Mouse (Mus musculus) heart, embryonic 12.5 days (tissue): ENCODE measurements around the gene Nr1i3. TPM values are rescaled to one million over a fixed set of nuclear protein-coding genes. Genes with fewer than 3 reads are reported as not detected.
A peak's percentile ranks its signal among the peaks of the same experiment; 100 is the strongest.

Source experiments
- ATAC-seq: fragments of 200-750 bp; cut with Nextera tagmentation; 2 replicates; pipeline ENCODE4 v1.8.0; 2017; ENCODE audit warnings: moderate TSS enrichment, moderate library complexity; ENCODE audit not compliant: insufficient number of reproducible peaks, low FRiP score
- H3K27ac ChIP-seq: fragments of 300-500 bp; sonication (generic); 2 replicates; pipeline ENCODE4 v1.5.1; 2016; ENCODE audit warnings: mild to moderate bottlenecking, moderate library complexity; ENCODE audit not compliant: poor library complexity, severe bottlenecking
- H3K27me3 ChIP-seq: fragments of 300-500 bp; sonication (generic); replicated peaks from 2 replicates; pipeline ENCODE4 v1.6.1; 2016; ENCODE audit warnings: mild to moderate bottlenecking, moderate library complexity
- H3K36me3 ChIP-seq: fragments of 300-500 bp; sonication (generic); 2 replicates; pipeline ENCODE4 v1.6.1; 2016; ENCODE audit warnings: mild to moderate bottlenecking, moderate library complexity
- H3K4me1 ChIP-seq: fragments of 300-500 bp; sonication (generic); replicated peaks from 2 replicates; pipeline ENCODE4 v1.6.1; 2016; ENCODE audit warnings: mild to moderate bottlenecking
- H3K4me2 ChIP-seq: fragments of 300-500 bp; sonication (generic); 2 replicates; pipeline ENCODE4 v1.6.1; 2016; ENCODE audit warnings: mild to moderate bottlenecking, moderate library complexity
- H3K4me3 ChIP-seq: fragments of 300-500 bp; sonication (generic); 2 replicates; pipeline ENCODE4 v1.5.1; 2016; ENCODE audit warnings: mild to moderate bottlenecking
- H3K9ac ChIP-seq: fragments of 300-500 bp; sonication (generic); 2 replicates; pipeline ENCODE4 v1.6.1; 2016; ENCODE audit warnings: mild to moderate bottlenecking, moderate library complexity
- H3K9me3 ChIP-seq: fragments of 300-500 bp; sonication (generic); replicated peaks from 2 replicates; pipeline ENCODE4 v1.6.1; 2016; ENCODE audit warnings: mild to moderate bottlenecking, moderate library complexity
- WGBS: fragments of 180-500 bp; shearing (Covaris S2); methylation state at CpG from one replicate; pipeline ENCODE4 v1.1.7; 2016; 5-methylcytosine and 5-hydroxymethylcytosine counted together
- polyA plus RNA-seq: library from polyadenylated mRNA; unstranded; fragments of >200 nt; fragmentation: Nextera tagmentation; extraction: Ambion mirVana; gene quantifications from 2 replicates; pipeline ENCODE4 v1.2.1, GENCODE M21; 2016

The Nr1i3 gene
- polyA plus RNA-seq, result 0.19 and 0.22 TPM in 2 replicates

GRCm38 (mm10) chr1:171213801-171214496 is at the start of gene Nr1i3:
Gene Nr1i3 (plus strand): TSS chr1:171213970.
- WGBS, result 70% methylated on average over 10 of the region's 10 CpGs
- H3K27me3 ChIP-seq, result no peaks in the 10 kb centered on the region
- H3K4me2 ChIP-seq, result no peak within 1 kb of the TSS
- H3K9ac ChIP-seq, result no peak within 1 kb of the TSS
- ATAC-seq, result no peak
- no peak within 1 kb of the TSS for H3K4me3 ChIP-seq
- H3K9me3 ChIP-seq, result no peaks in the 10 kb centered on the region
- peaks cover 7% of the 10 kb centered on the region for H3K36me3 ChIP-seq
- 0 out of 2 replicates have a peak, but pooled peaks cover 7% of the 10 kb centered on the region for H3K4me1 ChIP-seq
- no peak within 1 kb of the TSS for H3K27ac ChIP-seq

GRCm38 (mm10) chr1:171164258-171164657 is 49.5 kb upstream of the Nr1i3 start:
- Histone ChIP-seq H3K27me3 (peaks cover 16% of the 10 kb centered on the region), H3K4me3 (no peak overlapping the region), H3K4me1 (peaks cover 15% of the 10 kb centered on the region; the same call in 1 of the 2 replicates), H3K4me2 (no peak overlapping the region; the same call in 1 of the 2 replicates), H3K36me3 (no peaks in the 10 kb centered on the region), H3K9ac (no peak overlapping the region), H3K9me3 (no peaks in the 10 kb centered on the region), H3K27ac (no peak overlapping the region)
- 20% methylated on average over 3 of the region's 3 CpGs for WGBS
- ATAC-seq, result no peak

GRCm38 (mm10) chr1:171165629-171166345 is 48.0 kb upstream of the Nr1i3 start:
- H3K4me2 ChIP-seq, result no peak overlapping the region
- peaks cover 4% of the 10 kb centered on the region; the same call in 1 of the 2 replicates for H3K27me3 ChIP-seq
- H3K27ac ChIP-seq, result no peak overlapping the region
- no peak overlapping the region for H3K4me3 ChIP-seq
- H3K9ac ChIP-seq, result no peak overlapping the region
- no peak for ATAC-seq
- no peaks in the 10 kb centered on the region for H3K9me3 ChIP-seq
- 56% methylated on average over 5 of the region's 5 CpGs for WGBS
- H3K36me3 ChIP-seq, result no peaks in the 10 kb centered on the region
- peaks cover 5% of the 10 kb centered on the region for H3K4me1 ChIP-seq

- no peak overlapping the region for H3K4me2 ChIP-seq
- 79% methylated on average over 12 of the region's 12 CpGs for WGBS
- H3K4me1 ChIP-seq, result peaks cover 16% of the 10 kb centered on the region
- ATAC-seq, result no peak
- no peaks in the 10 kb centered on the region for H3K27me3 ChIP-seq
- H3K4me3 ChIP-seq, result no peak overlapping the region
- no peak overlapping the region for H3K9ac ChIP-seq
- H3K9me3 ChIP-seq, result no peaks in the 10 kb centered on the region
- H3K36me3 ChIP-seq, result peaks cover 2% of the 10 kb centered on the region; the same call in 1 of the 2 replicates
- no peak overlapping the region for H3K27ac ChIP-seq
These were observed 44.9 kb upstream of the Nr1i3 start for GRCm38 (mm10) chr1:171168906-171169305.

- Histone ChIP-seq H3K27ac (no peak overlapping the region), H3K9ac (no peak overlapping the region), H3K27me3 (no peaks in the 10 kb centered on the region), H3K36me3 (peaks cover 3% of the 10 kb centered on the region; the same call in 1 of the 2 replicates), H3K4me2 (no peak overlapping the region), H3K4me3 (no peak overlapping the region), H3K4me1 (peaks cover 25% of the 10 kb centered on the region), H3K9me3 (no peaks in the 10 kb centered on the region)
- WGBS, result 40% methylated on average over 3 of the region's 3 CpGs
- no peak for ATAC-seq
These were observed 43.9 kb upstream of the Nr1i3 start for GRCm38 (mm10) chr1:171169913-171170312.

- H3K9ac ChIP-seq, result no peak overlapping the region
- WGBS, result 28% methylated on average over 3 of the region's 3 CpGs
- H3K4me1 ChIP-seq, result peaks cover 25% of the 10 kb centered on the region
- no peaks in the 10 kb centered on the region for H3K27me3 ChIP-seq
- H3K27ac ChIP-seq, result peak overlapping the region; percentile 77
- H3K4me2 ChIP-seq, result peak overlapping the region; percentile 1; the same call in 1 of the 2 replicates
- H3K4me3 ChIP-seq, result no peak overlapping the region
- peaks cover 3% of the 10 kb centered on the region; the same call in 1 of the 2 replicates for H3K36me3 ChIP-seq
- no peaks in the 10 kb centered on the region for H3K9me3 ChIP-seq
- peak; percentile 55; the same call in 1 of the 2 replicates for ATAC-seq
These were observed 42.6 kb upstream of the Nr1i3 start for GRCm38 (mm10) chr1:171171138-171171537.

- Histone ChIP-seq H3K4me1 (peaks cover 25% of the 10 kb centered on the region), H3K9ac (no peak overlapping the region), H3K9me3 (no peaks in the 10 kb centered on the region), H3K27ac (no peak overlapping the region), H3K27me3 (no peaks in the 10 kb centered on the region), H3K4me3 (no peak overlapping the region), H3K36me3 (peaks cover 3% of the 10 kb centered on the region; the same call in 1 of the 2 replicates), H3K4me2 (no peak overlapping the region)
- 88% methylated on average over 8 of the region's 8 CpGs for WGBS
- ATAC-seq, result no peak
These were observed 41.0 kb upstream of the Nr1i3 start for GRCm38 (mm10) chr1:171172779-171173178.

GRCm38 (mm10) chr1:171179487-171180171 is 34.1 kb upstream of the Nr1i3 start:
- Histone ChIP-seq H3K4me3 (no peak overlapping the region), H3K27ac (no peak overlapping the region), H3K9me3 (no peaks in the 10 kb centered on the region), H3K4me2 (no peak overlapping the region), H3K9ac (no peak overlapping the region), H3K36me3 (no peaks in the 10 kb centered on the region), H3K4me1 (peaks cover 22% of the 10 kb centered on the region), H3K27me3 (no peaks in the 10 kb centered on the region)
- no peak for ATAC-seq
- 66% methylated on average over 5 of the region's 5 CpGs for WGBS

GRCm38 (mm10) chr1:171183025-171183424 is 30.7 kb upstream of the Nr1i3 start:
- Histone ChIP-seq H3K9me3 (no peaks in the 10 kb centered on the region), H3K4me1 (peaks cover 39% of the 10 kb centered on the region), H3K27me3 (no peaks in the 10 kb centered on the region), H3K4me2 (no peak overlapping the region), H3K27ac (peak overlapping the region; percentile 84), H3K36me3 (no peaks in the 10 kb centered on the region), H3K4me3 (no peak overlapping the region), H3K9ac (no peak overlapping the region)
- ATAC-seq, result no peak
- WGBS, result 87% methylated on average over 3 of the region's 3 CpGs

GRCm38 (mm10) chr1:171183620-171184019 is 30.1 kb upstream of the Nr1i3 start:
- Histone ChIP-seq H3K36me3 (no peaks in the 10 kb centered on the region), H3K4me1 (peaks cover 45% of the 10 kb centered on the region), H3K9ac (no peak overlapping the region), H3K4me2 (peak overlapping the region; percentile 8; the same call in 1 of the 2 replicates), H3K27me3 (no peaks in the 10 kb centered on the region), H3K27ac (peak overlapping the region; percentile 84), H3K9me3 (no peaks in the 10 kb centered on the region), H3K4me3 (no peak overlapping the region)
- WGBS, result 29% methylated on average over 3 of the region's 3 CpGs
- ATAC-seq, result no peak

GRCm38 (mm10) chr1:171184314-171184713 is 29.5 kb upstream of the Nr1i3 start:
- WGBS, result 69% methylated on average over 7 of the region's 7 CpGs
- Histone ChIP-seq H3K27me3 (no peaks in the 10 kb centered on the region), H3K4me1 (peaks cover 52% of the 10 kb centered on the region), H3K36me3 (no peaks in the 10 kb centered on the region), H3K9ac (no peak overlapping the region), H3K4me3 (no peak overlapping the region), H3K4me2 (no peak overlapping the region), H3K9me3 (no peaks in the 10 kb centered on the region), H3K27ac (peak overlapping the region; percentile 84; the same call in 1 of the 2 replicates)
- no peak for ATAC-seq
